Mouse (Mus musculus): Measurements from ENCODE around the gene Rps8.

- TF ChIP-seq MAX (IDR thresholded peaks at IDR 0.05): no peak
- no peak for TF ChIP-seq MYOD1 (IDR thresholded peaks at IDR 0.05; ENCODE audit: control insufficient read depth, insufficient read length, low read depth)
- TF ChIP-seq USF1 (IDR thresholded peaks at IDR 0.05; ENCODE audit: low read depth): no peak
- no peak for TF ChIP-seq CTCF (IDR thresholded peaks at IDR 0.05; ENCODE audit: control insufficient read depth, insufficient read depth, insufficient read length)
These were observed 4.6 kb downstream of the Rps8 start for GRCm38 (mm10) chr4:117151416-117151815.

Measured in C2C12 (cell line).